Mouse (Mus musculus): ENCODE data around the gene Msrb3.

The Msrb3 gene

GRCm38 (mm10) chr10:120744441-120745137 lies 154.3 kb downstream of the Msrb3 start:
- DNase-seq, result no peak

GRCm38 (mm10) chr10:120736508-120737069 lies 162.3 kb downstream of the Msrb3 start:
- no peak for DNase-seq

GRCm38 (mm10) chr10:120735722-120736507 lies 163.0 kb downstream of the Msrb3 start:
- DNase-seq, result no peak

- no peak for DNase-seq
These were observed 164.5 kb downstream of the Msrb3 start for GRCm38 (mm10) chr10:120734364-120734763.

Data from spleen, adult 18-20 months (tissue).